Mouse (Mus musculus) heart, adult 2 months (tissue): ENCODE data around the gene Polr1e.

Source experiments
- CTCF ChIP-seq: fragments of 200-600 bp; IDR thresholded peaks from 2 replicates; pipeline ENCODE4 v1.8.1; 2022; ENCODE audit warnings: antibody characterized with exemption, mild to moderate bottlenecking, moderate library complexity
- EP300 ChIP-seq: fragments of 200-500 bp; IDR thresholded peaks from 2 replicates; pipeline ENCODE4 v1.6.1; 2011; ENCODE audit warnings: low read depth, low read length, control low read depth; ENCODE audit not compliant: insufficient read depth
- POLR2A ChIP-seq: fragments of 200-500 bp; IDR thresholded peaks from 2 replicates; pipeline ENCODE4 v1.6.1; 2011; ENCODE audit warnings: mild to moderate bottlenecking, low read depth, low read length, control low read depth; ENCODE audit not compliant: insufficient read depth

- no peak for TF ChIP-seq POLR2A
- no peak for TF ChIP-seq CTCF
- TF ChIP-seq EP300, result no peak
These were observed 40.2 kb upstream of the Polr1e start for GRCm38 (mm10) chr4:44978175-44978574.
